Mouse (Mus musculus) stomach, embryonic 14.5 days (tissue): ENCODE data around the gene Hist1h1d. TPM values are rescaled to one million over a fixed set of nuclear protein-coding genes. Genes with fewer than 3 reads are reported as not detected.
"Not testable (repeated sequence)": the region's sequence is repeated elsewhere in the genome, so short reads cannot be mapped to it uniquely, and the experiment has no call there.

Experiments
- ATAC-seq: fragments of 200-750 bp; cut with Nextera tagmentation; 2 replicates; pipeline ENCODE4 v1.8.0; 2017; ENCODE audit warnings: low read depth, moderate TSS enrichment; ENCODE audit not compliant: insufficient number of reproducible peaks, insufficient read depth, low FRiP score
- H3K27ac ChIP-seq: fragments of 300-500 bp; sonication (generic); 2 replicates; pipeline ENCODE4 v1.5.1; 2014; ENCODE audit warnings: mild to moderate bottlenecking, low read length, moderate library complexity, mixed read lengths
- H3K27me3 ChIP-seq: fragments of 300-500 bp; sonication (generic); 2 replicates; pipeline ENCODE4 v1.6.1; 2014; ENCODE audit warnings: low read length, control low read depth, mixed read lengths; ENCODE audit not compliant: control insufficient read depth, insufficient read depth
- H3K36me3 ChIP-seq: fragments of 300-500 bp; sonication (generic); 2 replicates; pipeline ENCODE4 v1.6.1; 2014; ENCODE audit warnings: mild to moderate bottlenecking, control low read depth, low read length, moderate library complexity, mixed read lengths; ENCODE audit not compliant: control insufficient read depth, insufficient read depth
- H3K4me1 ChIP-seq: fragments of 300-500 bp; sonication (generic); 2 replicates; pipeline ENCODE4 v1.6.1; 2014; ENCODE audit warnings: low read length, control low read depth, mixed read lengths; ENCODE audit not compliant: control insufficient read depth, insufficient read depth
- H3K4me2 ChIP-seq: fragments of 300-500 bp; sonication (generic); replicated peaks from 2 replicates; pipeline ENCODE4 v1.6.1; 2014; ENCODE audit warnings: low read depth, low read length, control low read depth
- H3K4me3 ChIP-seq: fragments of 300-500 bp; sonication (generic); 2 replicates; pipeline ENCODE4 v1.5.1; 2014; ENCODE audit warnings: low read depth, low read length, control low read depth
- H3K9ac ChIP-seq: fragments of 300-500 bp; sonication (generic); replicated peaks from 2 replicates; pipeline ENCODE4 v1.6.1; 2014; ENCODE audit warnings: low read depth, mild to moderate bottlenecking, control low read depth, low read length, moderate library complexity, mixed read lengths
- H3K9me3 ChIP-seq: fragments of 300-500 bp; sonication (generic); 2 replicates; pipeline ENCODE4 v1.6.1; 2016; ENCODE audit warnings: low read depth, low read length, control low read depth; ENCODE audit not compliant: control insufficient read depth
- WGBS: fragments of 180-500 bp; shearing (Covaris S2); extraction: QIAGEN DNeasy Blood & Tissue Kit; methylation state at CpG from one replicate; pipeline ENCODE4 v1.1.7; 2014; 5-methylcytosine and 5-hydroxymethylcytosine counted together
- polyA plus RNA-seq: library from polyadenylated mRNA; unstranded; fragments of >200 nt; fragmentation: Nextera tagmentation; extraction: Ambion mirVana; gene quantifications from 2 replicates; pipeline ENCODE4 v1.2.1, GENCODE M21; 2014

The Hist1h1d gene
- polyA plus RNA-seq, 1 experiment from 2014 or later: 1.1 TPM

GRCm38 (mm10) chr13:23532262-23533075 is 20.6 kb upstream of the Hist1h1d start:
- peak overlapping the region; percentile 53 for H3K4me3 ChIP-seq
- peak overlapping the region; percentile 55 for H3K4me2 ChIP-seq
- no peaks in the 10 kb centered on the region for H3K9me3 ChIP-seq
- peak overlapping the region; percentile 70 for H3K9ac ChIP-seq
- no peak for ATAC-seq
- H3K27ac ChIP-seq: peak overlapping the region; percentile 97
- WGBS: 16% methylated on average over 9 of the region's 9 CpGs
- H3K36me3 ChIP-seq: no peaks in the 10 kb centered on the region
- H3K27me3 ChIP-seq: no peaks in the 10 kb centered on the region
- peaks cover 11% of the 10 kb centered on the region for H3K4me1 ChIP-seq

DNA sequence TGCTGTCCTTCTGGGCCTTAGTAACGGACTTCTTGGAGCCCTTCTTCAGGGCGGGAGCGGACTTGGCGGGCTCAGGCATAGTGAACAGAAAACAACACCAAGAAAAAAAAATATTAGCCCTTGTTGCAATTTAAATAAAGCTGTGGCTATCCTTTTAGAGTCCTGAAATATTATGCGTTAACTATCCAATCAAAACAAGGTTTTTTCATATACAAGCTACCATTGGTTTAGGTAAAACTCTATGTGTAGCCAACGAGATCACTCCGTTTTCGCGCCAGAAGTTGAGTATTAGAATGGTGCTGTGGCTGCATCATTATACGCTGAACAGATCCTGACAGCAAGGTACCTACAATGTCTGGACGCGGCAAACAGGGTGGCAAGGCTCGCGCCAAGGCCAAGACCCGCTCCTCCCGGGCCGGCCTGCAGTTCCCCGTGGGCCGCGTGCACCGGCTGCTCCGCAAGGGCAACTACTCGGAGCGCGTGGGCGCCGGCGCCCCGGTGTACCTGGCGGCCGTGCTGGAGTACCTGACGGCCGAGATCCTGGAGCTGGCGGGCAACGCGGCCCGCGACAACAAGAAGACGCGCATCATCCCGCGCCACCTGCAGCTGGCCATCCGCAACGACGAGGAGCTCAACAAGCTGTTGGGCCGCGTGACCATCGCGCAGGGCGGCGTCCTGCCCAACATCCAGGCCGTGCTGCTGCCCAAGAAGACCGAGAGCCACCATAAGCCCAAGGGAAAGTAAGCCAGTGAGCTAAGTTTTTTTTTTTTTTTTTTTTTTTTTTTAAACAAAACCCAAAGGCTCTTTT is 19.3 kb upstream of the Hist1h1d start, which contains the start of gene Hist1h2af:
Gene Hist1h2af, plus strand, starts transcription at position 347 of the 808 bp plus-strand sequence.
- not testable (repeated sequence) for H3K27me3 ChIP-seq, H3K36me3 ChIP-seq, H3K9me3 ChIP-seq
- peak within 1 kb of the TSS; percentile 97 for H3K27ac ChIP-seq
- peak within 1 kb of the TSS; percentile 55 for H3K4me2 ChIP-seq
- WGBS: under 1% methylated on average over 24 of the region's 53 CpGs
- peaks cover 10% of the 10 kb centered on the region for H3K4me1 ChIP-seq
- ATAC-seq: peak; percentile 54
- peak within 1 kb of the TSS; percentile 70 for H3K9ac ChIP-seq
- peak within 1 kb of the TSS; percentile 53 for H3K4me3 ChIP-seq

GRCm38 (mm10) chr13:23534368-23535131 is 18.5 kb upstream of the Hist1h1d start:
- Histone ChIP-seq H3K27ac (peak overlapping the region; percentile 94), H3K4me2 (peak overlapping the region; percentile 34), H3K27me3 (no peaks in the 10 kb centered on the region), H3K4me3 (peak overlapping the region; percentile 42), H3K36me3 (no peaks in the 10 kb centered on the region), H3K9me3 (no peaks in the 10 kb centered on the region), H3K9ac (peak overlapping the region; percentile 67), H3K4me1 (peaks cover 6% of the 10 kb centered on the region)
- WGBS: under 1% methylated on average over 15 of the region's 15 CpGs
- no peak for ATAC-seq

- H3K36me3 ChIP-seq, H3K4me1 ChIP-seq, H3K9me3 ChIP-seq, H3K27me3 ChIP-seq: not testable (repeated sequence)
- peak within 1 kb of the TSS; percentile 94 for H3K27ac ChIP-seq
- H3K4me2 ChIP-seq: peak within 1 kb of the TSS; percentile 34
- under 1% methylated on average over 36 of the region's 62 CpGs for WGBS
- H3K4me3 ChIP-seq: peak within 1 kb of the TSS; percentile 42
- H3K9ac ChIP-seq: peak within 1 kb of the TSS; percentile 67
- ATAC-seq: peak; percentile 90
These were observed 17.7 kb upstream of the Hist1h1d start, which contains the start of gene Hist1h3g for GRCm38 (mm10) chr13:23535137-23536075. TSS of gene Hist1h3g (plus strand) at chr13:23535422.

DNA sequence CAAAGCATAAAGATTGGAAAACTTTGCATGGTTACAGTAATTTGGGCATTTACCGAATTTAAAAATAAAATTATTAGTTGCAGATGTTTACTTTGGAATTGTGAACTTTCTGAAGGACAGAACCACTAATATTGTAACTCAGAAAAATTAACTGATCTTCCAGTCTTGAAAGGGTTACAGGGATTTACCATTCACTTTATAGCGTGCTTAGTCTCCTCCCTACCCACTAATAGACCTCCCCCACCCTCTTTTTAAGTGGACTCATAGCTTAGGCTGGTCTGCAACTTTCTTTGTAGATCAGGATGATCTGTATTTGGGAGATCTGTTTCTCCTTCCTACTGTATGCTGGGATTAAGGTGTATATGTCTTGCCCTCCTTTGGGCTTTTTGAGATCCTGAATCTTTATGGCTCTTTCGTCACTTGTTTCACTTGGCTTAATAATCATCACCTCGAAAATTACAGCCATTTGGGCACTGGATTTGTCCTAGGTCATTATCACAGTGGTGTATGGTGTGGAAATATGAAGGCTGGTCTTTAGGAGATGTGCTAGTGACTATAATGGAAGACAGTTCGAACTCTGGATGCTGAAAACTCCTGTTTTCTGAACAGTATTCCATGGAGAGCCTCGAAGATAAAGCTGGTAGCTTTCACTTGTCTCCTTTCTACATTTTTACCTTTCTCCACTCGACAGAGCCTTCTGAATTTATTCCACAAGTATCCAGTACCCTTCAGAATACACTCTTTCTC is 16.8 kb upstream of the Hist1h1d start:
- WGBS: 18% methylated on average over 7 of the region's 7 CpGs
- peak overlapping the region; percentile 34 for H3K4me2 ChIP-seq
- H3K27me3 ChIP-seq: no peaks in the 10 kb centered on the region
- ATAC-seq: no peak
- H3K27ac ChIP-seq: peak overlapping the region; percentile 94
- H3K4me3 ChIP-seq: peak overlapping the region; percentile 42
- no peaks in the 10 kb centered on the region for H3K36me3 ChIP-seq
- no peaks in the 10 kb centered on the region for H3K9me3 ChIP-seq
- H3K9ac ChIP-seq: peak overlapping the region; percentile 58
- peaks cover 6% of the 10 kb centered on the region for H3K4me1 ChIP-seq

- Histone ChIP-seq H3K36me3 (no peaks in the 10 kb centered on the region), H3K9ac (no peak overlapping the region), H3K4me1 (peaks cover 6% of the 10 kb centered on the region), H3K4me3 (peak overlapping the region; percentile 42; the same call in 1 of the 2 replicates), H3K9me3 (no peaks in the 10 kb centered on the region), H3K4me2 (peak overlapping the region; percentile 34), H3K27me3 (no peaks in the 10 kb centered on the region), H3K27ac (no peak overlapping the region)
- 75% methylated on average over 3 of the region's 3 CpGs for WGBS
- no peak for ATAC-seq
These were observed 15.9 kb upstream of the Hist1h1d start for GRCm38 (mm10) chr13:23537006-23537710.

GRCm38 (mm10) chr13:23538249-23538648 is 14.8 kb upstream of the Hist1h1d start:
- H3K27ac ChIP-seq: no peak overlapping the region
- ATAC-seq: no peak
- H3K9ac ChIP-seq: no peak overlapping the region

More at GRCm38 (mm10) chr13:23538249-23538648, 14.8 kb upstream of the Hist1h1d start:
- no peaks in the 10 kb centered on the region for H3K9me3 ChIP-seq
- H3K27me3 ChIP-seq: no peaks in the 10 kb centered on the region
- no peaks in the 10 kb centered on the region for H3K36me3 ChIP-seq
- peaks cover 6% of the 10 kb centered on the region; the same call in 1 of the 2 replicates for H3K4me1 ChIP-seq
- no peak overlapping the region for H3K4me2 ChIP-seq
- no peak overlapping the region for H3K4me3 ChIP-seq
- 77% methylated on average over 5 of the region's 5 CpGs for WGBS
